Mouse (Mus musculus) monocyte, adult 2 months (primary cell): ENCODE measurements around the gene Faim2.

Source experiments
- DNase-seq, 2 experiments: peaks; one replicate each; pipeline ENCODE4 v3.0.0; 2022; ENCODE audit warnings: low spot score in 2 of 2, low read depth in 1 of 2

The Faim2 gene

GRCm38 (mm10) chr15:99469067-99469466, 58.9 kb downstream of the Faim2 start:
- peak in 1 of 2 experiments; percentile 71 for DNase-seq

DNA sequence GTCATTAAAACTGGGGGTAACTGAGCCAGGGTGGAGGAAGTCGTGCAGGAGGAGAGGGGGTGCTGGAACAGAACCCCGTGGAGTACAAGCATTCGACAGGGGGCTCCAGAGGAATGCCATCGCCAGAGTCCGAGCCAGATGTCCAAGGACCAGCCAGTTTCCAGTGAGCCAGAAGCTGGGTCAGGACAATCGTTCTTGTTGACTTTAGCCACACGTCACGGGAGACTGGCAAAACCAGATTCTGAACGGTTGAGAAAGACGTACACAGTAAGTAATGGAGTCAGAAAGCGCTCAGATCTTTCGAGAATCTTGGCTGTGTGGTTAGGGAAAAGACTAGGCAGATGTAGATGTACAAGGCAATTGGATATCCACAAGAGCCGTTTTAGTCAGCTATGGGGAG, 64.8 kb downstream of the Faim2 start:
- DNase-seq, result no peak

DNA sequence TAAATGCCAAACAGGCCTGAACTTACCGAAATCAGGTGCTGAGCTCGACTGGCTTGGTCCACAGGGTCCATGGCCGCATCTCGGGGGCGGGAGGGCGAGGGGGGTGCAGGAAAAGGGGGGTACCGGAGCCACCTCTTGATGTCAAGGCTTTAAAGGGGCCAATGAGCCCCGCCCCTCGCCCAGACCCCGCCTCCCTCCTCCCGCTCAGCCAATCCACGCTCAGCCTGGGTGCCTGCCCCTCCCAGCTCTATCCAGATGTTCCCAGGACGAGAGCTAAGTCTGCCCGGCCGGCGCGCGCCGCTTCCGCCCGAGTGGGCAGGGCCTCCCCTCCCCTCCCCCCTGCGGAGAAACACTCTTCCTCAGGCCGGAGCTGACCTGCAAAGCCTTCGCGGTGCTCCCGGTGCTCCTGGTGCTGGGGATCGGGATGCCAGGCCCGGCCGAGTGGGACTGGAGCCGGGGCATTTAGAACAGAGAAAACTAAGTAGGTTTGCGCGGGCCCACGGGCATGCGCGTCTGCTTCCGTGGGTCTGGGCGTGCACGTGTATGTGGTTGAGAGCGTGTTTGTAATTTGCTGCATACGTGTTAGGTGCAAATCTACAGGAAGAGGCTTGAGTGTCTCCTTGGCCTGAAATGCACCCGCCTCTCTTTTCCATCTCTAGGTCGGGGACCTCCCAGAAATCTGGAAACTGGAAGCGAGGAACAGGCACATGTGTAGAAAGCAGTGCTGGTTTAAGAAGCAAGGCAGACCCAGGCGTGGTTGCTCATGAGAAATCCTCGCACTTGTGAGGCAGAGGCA, 70.2 kb downstream of the Faim2 start, which contains the start of gene Nckap5l:
TSS of gene Nckap5l (minus strand) at position 143 of the 796 bp plus-strand sequence.
- DNase-seq, result peak; percentile 43 to 61

GRCm38 (mm10) chr15:99456963-99457605, 70.9 kb downstream of the Faim2 start:
- DNase-seq, result peak in 1 of 2 experiments; percentile 6

DNA sequence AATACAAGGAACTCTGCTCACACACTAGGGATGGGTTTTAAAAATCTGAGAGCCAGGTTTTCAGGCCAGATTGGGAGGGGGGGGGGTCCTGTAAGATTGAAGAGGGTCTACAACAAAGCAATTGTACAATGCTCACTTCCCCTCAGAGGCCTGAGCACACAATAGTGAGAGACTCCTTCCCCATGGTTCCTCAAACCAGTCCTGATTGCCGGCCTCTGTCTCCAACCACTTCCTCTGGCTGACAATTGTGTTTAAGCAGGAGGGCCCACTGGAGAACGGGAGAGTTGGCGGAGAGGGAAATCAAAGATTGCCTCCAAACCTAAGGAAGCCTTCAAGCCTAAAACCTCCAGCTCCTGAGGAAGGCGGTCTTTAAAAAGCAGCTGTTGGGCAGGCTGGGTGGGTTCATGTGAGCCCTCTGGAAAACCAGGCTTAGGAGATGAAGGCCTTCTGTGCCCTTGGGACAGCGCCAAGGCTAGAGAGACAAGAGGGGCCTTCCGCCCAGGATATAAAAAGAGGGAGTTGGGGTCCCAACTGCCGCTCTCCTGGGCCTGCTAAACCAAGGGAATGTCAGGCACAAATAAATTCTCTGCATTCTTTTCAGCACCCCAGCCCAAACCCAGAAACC, 71.5 kb downstream of the Faim2 start:
- DNase-seq, result peak in 1 of 2 experiments; percentile 11

GRCm38 (mm10) chr15:99455415-99455814, 72.5 kb downstream of the Faim2 start:
- DNase-seq, result no peak

DNA sequence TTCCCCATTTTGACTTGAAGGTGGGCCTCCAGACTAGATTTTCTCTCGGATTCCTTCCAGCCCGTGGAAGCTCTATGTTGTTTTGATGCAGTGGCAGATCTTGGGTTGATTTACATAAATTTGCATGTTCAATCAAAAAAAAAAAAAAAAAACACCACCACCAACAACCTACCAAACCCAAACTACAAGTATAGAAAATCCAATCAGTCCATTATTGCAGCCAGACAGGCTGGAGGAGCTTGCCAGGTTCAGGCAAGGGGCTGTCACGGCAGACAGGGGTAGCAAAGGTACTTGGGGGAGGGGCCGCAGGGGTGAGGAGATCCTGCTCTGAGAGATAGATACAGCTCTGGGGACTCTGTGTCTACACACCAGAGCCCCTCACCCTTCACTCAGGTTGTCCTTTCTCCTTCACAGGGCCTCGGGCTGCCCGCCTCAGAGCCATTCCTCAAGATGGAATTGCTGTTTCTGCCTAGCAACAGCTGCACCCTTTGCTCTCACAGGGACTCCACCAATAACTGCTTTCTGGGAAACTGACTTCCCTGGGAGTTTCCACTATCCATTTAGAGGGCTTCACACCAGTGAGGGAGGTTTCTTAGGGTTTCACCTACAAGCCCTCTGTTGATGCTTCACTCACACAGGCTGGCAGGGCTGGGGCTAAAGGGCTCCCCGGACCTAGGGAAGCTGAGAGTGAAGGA, 73.2 kb downstream of the Faim2 start:
- DNase-seq, result no peak

DNA sequence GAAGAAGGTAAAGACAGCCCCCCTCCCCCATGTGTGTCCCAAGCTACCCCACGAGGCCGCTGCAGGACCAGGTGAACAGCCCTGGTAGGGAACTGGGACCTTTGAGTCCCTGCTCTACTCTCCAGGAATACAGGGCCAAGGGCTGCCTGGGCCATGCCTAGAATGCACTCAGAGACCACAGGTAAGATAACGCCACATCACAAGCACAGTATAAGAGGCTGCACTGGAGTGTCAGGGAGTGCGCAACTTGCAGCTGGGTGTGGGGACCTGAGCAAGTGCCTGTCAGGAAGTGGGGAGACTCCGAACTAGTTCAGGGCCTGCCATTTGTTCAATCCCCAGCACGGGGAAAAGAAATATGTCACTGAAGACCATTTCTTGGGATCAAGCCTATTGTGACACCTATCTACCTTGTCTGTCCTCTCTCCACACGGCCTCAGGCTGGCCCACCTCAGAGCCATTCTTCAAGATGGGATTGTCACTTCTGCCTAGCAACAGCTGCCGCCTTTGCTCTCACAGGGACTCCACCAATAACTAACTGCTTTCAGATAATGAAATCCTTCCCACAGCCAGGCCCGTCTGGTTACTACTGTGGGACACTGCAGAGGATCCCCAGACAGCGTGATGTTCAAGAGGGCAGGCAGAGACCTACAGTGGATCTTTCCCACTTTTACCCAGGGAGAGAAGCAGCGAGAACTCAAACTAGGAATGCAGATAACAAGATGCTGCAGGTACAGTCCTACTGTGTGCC, 74.6 kb downstream of the Faim2 start:
- no peak for DNase-seq

GRCm38 (mm10) chr15:99449751-99450280, 78.1 kb downstream of the Faim2 start:
- no peak for DNase-seq

- no peak for DNase-seq
Observed at GRCm38 (mm10) chr15:99449131-99449750, 78.7 kb downstream of the Faim2 start.
